Mouse (Mus musculus): ENCODE results near the gene Fgfr3.

GRCm38 (mm10) chr5:33674439-33674838 is 47.0 kb upstream of the Fgfr3 start:
- TF ChIP-seq CTCF (IDR thresholded peaks at IDR 0.05; ENCODE audit: control insufficient read depth, insufficient read depth, low read length): no peak
- TF ChIP-seq POLR2A (IDR thresholded peaks at IDR 0.05; ENCODE audit: borderline replicate concordance, control insufficient read depth, low read depth, low read length): no peak

Data from bone marrow, adult 2 months (tissue).